Mouse (Mus musculus) stomach, embryonic 15.5 days (tissue): ENCODE measurements around the gene Snapc4. TPM values are rescaled to one million over a fixed set of nuclear protein-coding genes. Genes with fewer than 3 reads are reported as not detected.
A peak's percentile ranks its signal among the peaks of the same experiment; 100 is the strongest.

Source experiments
- ATAC-seq: fragments of 200-750 bp; cut with Nextera tagmentation; 2 replicates; pipeline ENCODE4 v1.8.0; 2017; ENCODE audit warnings: low read depth, moderate number of reproducible peaks, moderate TSS enrichment; ENCODE audit not compliant: insufficient read depth, low FRiP score
- H3K27ac ChIP-seq: fragments of 300-500 bp; sonication (generic); 2 replicates; pipeline ENCODE4 v1.5.1; 2015; ENCODE audit warnings: mild to moderate bottlenecking, inconsistent platforms
- H3K27me3 ChIP-seq: fragments of 300-500 bp; sonication (generic); replicated peaks from 2 replicates; pipeline ENCODE4 v1.6.1; 2015; ENCODE audit warnings: inconsistent platforms
- H3K36me3 ChIP-seq: fragments of 300-500 bp; sonication (generic); 2 replicates; pipeline ENCODE4 v1.6.1; 2015; ENCODE audit warnings: inconsistent platforms
- H3K4me1 ChIP-seq: fragments of 300-500 bp; sonication (generic); 2 replicates; pipeline ENCODE4 v1.6.1; 2015; ENCODE audit warnings: inconsistent platforms
- H3K4me2 ChIP-seq: fragments of 300-500 bp; sonication (generic); 2 replicates; pipeline ENCODE4 v1.6.1; 2015; ENCODE audit warnings: mild to moderate bottlenecking, inconsistent platforms
- H3K4me3 ChIP-seq: fragments of 300-500 bp; sonication (generic); replicated peaks from 2 replicates; pipeline ENCODE4 v1.5.1; 2015; ENCODE audit warnings: inconsistent platforms
- H3K9ac ChIP-seq: fragments of 300-500 bp; sonication (generic); 2 replicates; pipeline ENCODE4 v1.6.1; 2015; ENCODE audit warnings: inconsistent platforms
- H3K9me3 ChIP-seq: fragments of 300-500 bp; sonication (generic); 2 replicates; pipeline ENCODE4 v1.6.1; 2016; ENCODE audit warnings: inconsistent platforms
- WGBS: fragments of 180-500 bp; shearing (Covaris S2); methylation state at CpG from one replicate; pipeline ENCODE4 v1.1.7; 2015; 5-methylcytosine and 5-hydroxymethylcytosine counted together
- polyA plus RNA-seq: library from polyadenylated mRNA; unstranded; fragments of >200 nt; fragmentation: Nextera tagmentation; extraction: Ambion mirVana; gene quantifications from 2 replicates; pipeline ENCODE4 v1.2.1, GENCODE M21; 2015

Gene Snapc4
- polyA plus RNA-seq, 1 experiment from 2014 or later, result 23.5 TPM

DNA sequence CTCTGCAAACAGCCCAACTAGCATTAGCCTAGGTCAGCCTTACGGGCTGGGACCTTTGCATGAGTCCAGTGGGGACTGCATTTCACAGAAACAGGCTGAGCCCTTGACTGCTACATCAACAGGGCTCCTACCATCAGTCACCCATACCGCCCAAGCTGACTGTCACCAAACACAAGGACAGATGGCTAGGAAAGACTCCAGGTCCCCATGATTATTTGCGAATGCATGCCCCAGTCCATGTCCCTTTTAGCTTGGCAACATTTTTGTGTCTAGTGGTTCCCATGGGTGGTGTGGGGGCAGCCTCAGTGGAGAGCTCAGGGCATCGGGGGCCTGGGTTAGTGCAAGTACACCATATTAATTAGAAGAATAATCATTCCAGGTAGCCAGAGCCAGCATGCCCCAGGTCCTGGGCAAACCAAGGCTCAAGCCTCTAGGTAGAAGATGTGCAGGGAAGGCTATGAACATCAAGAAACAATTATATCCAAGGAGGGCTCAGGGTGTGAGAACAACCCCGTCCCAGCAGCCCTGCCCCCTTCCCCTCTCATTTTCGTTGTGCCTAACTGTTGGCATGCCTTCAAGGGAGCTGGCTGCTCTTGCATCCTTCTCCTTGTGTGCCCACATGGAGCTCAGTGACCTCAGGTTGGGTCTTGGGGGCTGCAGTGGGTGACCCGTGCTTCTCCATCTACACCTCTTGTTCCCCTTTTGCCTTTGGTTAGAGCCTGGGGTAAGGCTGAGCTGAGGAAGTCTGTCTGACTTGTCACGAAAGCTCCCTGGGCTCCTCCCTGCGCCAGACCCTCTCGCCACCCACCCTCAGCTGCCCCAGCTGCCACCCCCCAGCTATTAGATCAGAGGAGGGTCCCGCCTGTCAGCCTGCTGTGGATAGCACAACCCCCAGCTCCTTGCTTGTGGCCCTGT lies 27.1 kb downstream of the Snapc4 start:
- no peak overlapping the region for H3K9ac ChIP-seq
- no peak overlapping the region for H3K27ac ChIP-seq
- WGBS, result 86% methylated on average over 11 of the region's 11 CpGs

DNA sequence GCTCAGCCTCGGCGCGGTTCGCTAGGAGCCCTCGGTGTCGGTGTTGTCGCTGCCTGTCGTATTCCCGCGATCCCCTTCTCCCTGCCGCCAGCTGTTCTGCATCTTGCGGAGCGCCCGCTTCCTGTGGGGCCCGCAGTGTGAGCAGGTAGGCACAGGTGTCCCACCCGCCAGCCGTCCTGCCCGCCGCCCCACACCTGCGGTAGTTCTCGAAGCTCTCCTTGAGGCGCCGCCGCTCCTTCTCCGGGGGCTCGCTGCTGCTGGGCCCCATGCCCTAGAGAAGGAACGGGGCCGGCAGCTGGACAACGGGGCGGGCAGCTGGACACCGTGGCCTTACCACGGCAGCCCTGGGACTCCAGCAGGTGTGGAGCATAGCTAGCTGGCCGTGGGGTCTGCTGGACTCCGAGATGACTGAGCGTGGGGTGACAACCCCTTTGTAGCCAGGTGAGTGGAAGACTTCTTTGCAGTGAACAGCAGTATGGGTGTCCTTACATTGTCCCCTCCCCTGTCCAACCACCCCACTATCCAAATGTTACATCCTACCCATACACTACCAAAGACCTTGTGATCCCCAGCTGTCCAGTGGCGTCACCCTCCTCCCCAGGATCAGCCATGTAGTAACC lies 28.1 kb downstream of the Snapc4 start:
- Histone ChIP-seq H3K36me3 (0 out of 2 replicates have a peak, but pooled peaks cover under 1% of the 10 kb centered on the region), H3K4me1 (peaks cover 10% of the 10 kb centered on the region), H3K4me3 (peak overlapping the region; percentile 68), H3K4me2 (peak overlapping the region; percentile 92), H3K27ac (peak overlapping the region; percentile 58; the same call in 1 of the 2 replicates), H3K27me3 (no peaks in the 10 kb centered on the region), H3K9me3 (no peaks in the 10 kb centered on the region), H3K9ac (peak overlapping the region; percentile 64)
- WGBS, result 3% methylated on average over 36 of the region's 36 CpGs
- ATAC-seq, result no peak

More for the DNA sequence above, 27.1 kb downstream of the Snapc4 start:
- peak overlapping the region; percentile 68 for H3K4me3 ChIP-seq
- H3K4me2 ChIP-seq, result peak overlapping the region; percentile 92
- peaks cover 10% of the 10 kb centered on the region for H3K4me1 ChIP-seq
- no peaks in the 10 kb centered on the region for H3K9me3 ChIP-seq
- no peaks in the 10 kb centered on the region for H3K27me3 ChIP-seq
- H3K36me3 ChIP-seq, result no peaks in the 10 kb centered on the region
- ATAC-seq, result no peak

DNA sequence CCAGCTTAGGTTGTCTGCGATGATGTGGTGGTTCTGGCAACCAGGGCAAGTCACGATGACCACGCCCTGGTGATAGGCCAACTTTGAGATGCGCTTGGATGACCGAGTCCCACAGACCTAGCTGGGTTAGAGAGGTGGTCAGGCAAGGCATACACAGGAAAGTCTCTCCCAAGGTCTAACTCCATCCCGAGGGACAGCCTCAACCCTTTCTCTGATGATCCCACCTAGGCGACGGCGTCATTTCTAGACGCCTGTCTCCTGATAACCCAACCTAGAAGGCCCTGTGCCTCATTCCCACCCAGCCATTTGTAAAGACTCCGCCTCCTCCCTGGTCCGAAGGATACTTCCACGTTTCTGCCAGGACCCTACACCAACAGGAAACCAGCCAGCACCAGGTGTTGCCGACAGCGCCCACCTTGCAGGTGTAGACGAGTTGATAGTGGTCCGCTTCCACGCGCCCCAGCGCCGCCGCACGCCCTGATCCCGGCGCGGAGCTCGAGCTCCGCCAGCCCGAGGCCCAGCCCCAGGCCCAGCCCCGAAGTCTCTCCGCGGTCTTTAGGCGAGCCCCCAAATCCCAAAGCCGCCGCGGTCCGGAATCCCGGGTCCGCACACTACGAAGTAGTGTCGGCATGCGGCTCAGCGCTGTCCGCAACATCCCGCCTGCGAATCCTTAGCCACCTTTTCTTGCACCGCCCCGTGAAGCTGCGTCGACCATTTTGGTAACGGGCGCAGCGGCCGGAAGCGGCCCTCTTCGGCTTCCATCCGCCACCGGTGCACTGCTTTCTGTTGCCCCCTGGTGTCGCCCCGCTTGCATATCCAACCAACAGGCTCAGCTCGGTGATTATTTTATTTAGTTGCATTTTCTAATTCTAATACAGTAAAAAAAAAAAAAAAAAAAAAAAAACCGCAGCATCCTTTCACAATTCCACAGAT lies 28.8 kb downstream of the Snapc4 start, which contains the start of gene Dnlz:
Gene Dnlz, minus strand, starts transcription at position 753 of the 933 bp plus-strand sequence.
- WGBS, result 2% methylated on average over 62 of the region's 62 CpGs

DNA sequence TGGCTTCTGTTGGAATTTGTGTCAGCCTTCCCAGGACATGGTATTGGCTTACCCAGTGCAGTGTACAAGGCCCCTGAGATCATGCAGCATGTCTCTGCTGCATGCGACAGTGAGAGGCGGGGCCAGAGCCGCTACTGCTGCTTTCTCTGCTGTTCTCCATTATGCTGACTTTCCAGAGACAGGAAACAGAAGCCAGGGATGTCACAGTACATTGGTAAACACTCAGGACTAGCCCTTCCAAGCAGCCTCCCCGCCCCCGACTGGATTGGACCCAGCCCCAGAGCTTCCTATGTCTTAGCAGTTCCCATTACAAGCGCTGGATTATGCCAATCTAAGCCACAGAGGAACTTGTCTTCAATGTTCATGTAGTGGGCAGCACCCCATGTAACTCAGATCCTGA lies 32.2 kb downstream of the Snapc4 start:
- Histone ChIP-seq H3K27ac (peak overlapping the region; percentile 57), H3K27me3 (no peaks in the 10 kb centered on the region), H3K4me3 (no peak overlapping the region), H3K9ac (no peak overlapping the region), H3K9me3 (no peaks in the 10 kb centered on the region), H3K4me1 (peaks cover 15% of the 10 kb centered on the region), H3K36me3 (peaks cover 26% of the 10 kb centered on the region; the same call in 1 of the 2 replicates), H3K4me2 (no peak overlapping the region)
- 47% methylated on average over 6 of the region's 6 CpGs for WGBS
- ATAC-seq, result no peak

More for the DNA sequence above, 28.8 kb downstream of the Snapc4 start, which contains the start of gene Dnlz:
- Histone ChIP-seq H3K27ac (peak within 1 kb of the TSS; percentile 87), H3K9me3 (no peaks in the 10 kb centered on the region), H3K4me1 (peaks cover 10% of the 10 kb centered on the region), H3K27me3 (no peaks in the 10 kb centered on the region), H3K9ac (peak within 1 kb of the TSS; percentile 92), H3K4me3 (peak within 1 kb of the TSS; percentile 68), H3K4me2 (peak within 1 kb of the TSS; percentile 92), H3K36me3 (peaks cover 8% of the 10 kb centered on the region; the same call in 1 of the 2 replicates)
- ATAC-seq, result peak; percentile 77

DNA sequence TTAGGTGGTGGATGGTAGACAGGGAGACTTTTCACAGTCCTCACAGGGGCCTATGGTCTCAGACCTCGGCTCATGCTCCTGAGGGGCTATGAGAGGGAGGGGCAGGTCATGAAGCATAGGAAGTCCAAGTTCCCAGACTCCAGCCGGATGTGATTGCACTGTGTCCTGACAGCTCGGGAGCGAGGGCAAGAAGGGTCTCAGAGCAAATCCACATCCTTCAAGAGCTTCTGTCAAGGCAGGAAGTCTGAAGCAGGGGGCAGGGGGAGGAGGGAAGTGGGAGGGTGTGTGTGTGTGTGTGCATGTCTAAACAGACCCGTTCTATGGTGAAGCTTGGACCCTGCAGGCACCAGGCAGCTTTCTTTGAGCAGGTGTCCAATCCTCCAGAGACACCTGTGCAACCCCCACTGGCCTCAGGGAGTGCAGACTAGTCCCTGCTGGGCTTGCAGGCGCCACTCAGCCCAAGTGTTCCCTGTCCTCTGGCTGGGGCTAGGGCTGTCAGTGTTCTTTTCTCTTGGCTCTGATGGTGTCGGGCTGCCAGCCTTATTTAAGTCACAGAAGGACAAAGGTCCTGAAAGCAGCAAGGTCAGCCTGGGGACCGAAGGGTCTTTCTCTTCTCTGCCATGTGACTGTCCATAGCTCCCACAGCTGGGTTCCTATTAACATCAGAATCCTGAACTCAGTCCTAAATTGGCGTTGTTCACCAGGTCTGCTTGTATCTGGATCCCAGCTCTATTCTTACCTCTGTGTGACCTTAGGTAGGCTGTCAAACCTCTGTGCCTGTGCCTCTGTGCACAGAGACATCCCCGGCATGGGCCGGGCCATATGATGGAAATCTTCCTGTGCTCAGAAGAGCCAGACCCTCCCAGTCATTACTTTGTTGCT lies 37.6 kb downstream of the Snapc4 start:
- peak overlapping the region; percentile 81 for H3K27ac ChIP-seq
- H3K4me1 ChIP-seq, result peaks cover 28% of the 10 kb centered on the region
- peaks cover 26% of the 10 kb centered on the region for H3K36me3 ChIP-seq
- H3K4me3 ChIP-seq, result no peak overlapping the region
- H3K9me3 ChIP-seq, result no peaks in the 10 kb centered on the region
- peak; percentile 13; the same call in 1 of the 2 replicates for ATAC-seq
- WGBS, result 47% methylated on average over 11 of the region's 11 CpGs
- no peaks in the 10 kb centered on the region for H3K27me3 ChIP-seq
- 0 out of 2 replicates have a peak overlapping the region, but pooled peaks have one; percentile 19 for H3K4me2 ChIP-seq
- peak overlapping the region; percentile 19; the same call in 1 of the 2 replicates for H3K9ac ChIP-seq

DNA sequence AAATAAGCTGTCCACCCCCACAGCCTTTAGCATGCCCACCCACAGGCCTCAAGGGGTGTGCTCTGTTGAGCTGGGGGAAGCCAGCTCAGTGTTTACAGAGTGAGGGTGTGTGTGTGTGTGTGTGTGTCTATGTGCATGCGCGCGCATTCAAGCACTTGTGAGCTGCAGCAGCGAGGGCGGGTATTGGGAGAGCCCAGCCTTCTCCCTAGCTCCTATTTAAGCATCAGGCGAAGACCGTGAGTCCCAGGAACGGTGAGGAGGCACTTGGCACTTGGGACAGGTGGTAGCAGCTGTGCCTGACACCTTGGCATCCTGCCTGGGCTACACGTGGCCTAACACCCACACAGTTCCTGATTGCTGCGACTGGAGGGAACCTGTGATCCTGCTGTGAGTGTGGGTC lies 38.4 kb downstream of the Snapc4 start:
- whole genome bisulfite sequencing, result 27% methylated on average over 10 of the region's 10 CpGs
- no peaks in the 10 kb centered on the region for H3K9me3 ChIP-seq
- peaks cover 22% of the 10 kb centered on the region for H3K36me3 ChIP-seq
- no peak overlapping the region for H3K9ac ChIP-seq
- H3K27me3 ChIP-seq, result no peaks in the 10 kb centered on the region
- H3K4me3 ChIP-seq, result no peak overlapping the region
- H3K4me1 ChIP-seq, result peaks cover 28% of the 10 kb centered on the region
- 0 out of 2 replicates have a peak overlapping the region, but pooled peaks have one; percentile 19 for H3K4me2 ChIP-seq
- peak; percentile 85 for ATAC-seq
- peak overlapping the region; percentile 81 for H3K27ac ChIP-seq

DNA sequence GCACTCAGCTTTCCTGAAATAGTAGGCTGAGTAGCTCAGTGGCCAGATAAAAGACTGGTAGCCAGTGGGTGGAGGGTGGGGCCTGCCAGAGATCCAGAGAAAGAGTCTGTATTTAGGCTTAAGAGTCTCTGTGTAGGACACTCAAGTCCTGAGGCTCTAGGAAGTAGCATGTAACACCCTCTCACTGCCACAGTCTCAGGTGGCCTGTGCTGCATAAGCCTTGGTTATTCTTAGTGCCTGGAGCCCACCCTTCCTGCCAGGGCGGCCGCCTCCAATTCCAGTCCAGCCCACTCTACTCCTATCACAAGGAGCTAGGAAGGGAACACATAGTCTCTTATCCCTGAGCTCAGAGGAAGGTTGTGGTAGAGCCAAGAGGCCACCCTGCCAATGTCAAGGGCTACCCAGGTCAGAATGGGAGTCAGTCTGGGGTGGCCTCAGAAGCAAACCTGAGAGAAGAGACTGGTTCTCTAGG lies 38.9 kb downstream of the Snapc4 start:
- H3K9me3 ChIP-seq, result no peaks in the 10 kb centered on the region
- ATAC-seq, result peak; percentile 27
- H3K27ac ChIP-seq, result peak overlapping the region; percentile 81
- no peak overlapping the region for H3K4me2 ChIP-seq
- no peak overlapping the region for H3K9ac ChIP-seq
- peaks cover 28% of the 10 kb centered on the region for H3K4me1 ChIP-seq
- WGBS, result 71% methylated on average over 2 of the region's 2 CpGs
- peaks cover 18% of the 10 kb centered on the region for H3K36me3 ChIP-seq
- no peak overlapping the region for H3K4me3 ChIP-seq
- H3K27me3 ChIP-seq, result no peaks in the 10 kb centered on the region

DNA sequence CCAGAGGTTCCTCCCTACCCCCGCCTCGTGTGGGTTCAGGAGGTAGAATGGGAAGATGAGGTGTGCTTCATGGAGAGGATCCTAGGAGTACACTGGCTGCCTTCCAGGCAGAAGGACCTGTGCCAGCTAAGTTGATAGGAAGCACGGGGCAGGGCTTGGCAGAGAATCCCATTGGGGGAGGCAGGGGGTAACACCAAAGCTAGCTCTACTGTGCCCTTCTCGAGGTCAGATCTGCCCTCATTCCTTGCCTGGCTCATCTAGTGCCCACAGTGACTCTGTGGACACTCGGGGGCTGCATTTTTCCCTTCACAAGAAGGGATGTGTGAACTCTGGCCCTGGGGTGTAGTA lies 41.3 kb downstream of the Snapc4 start:
- Histone ChIP-seq H3K27ac (no peak overlapping the region), H3K4me2 (no peak overlapping the region), H3K4me3 (no peak overlapping the region), H3K9me3 (no peaks in the 10 kb centered on the region), H3K4me1 (peaks cover 28% of the 10 kb centered on the region), H3K27me3 (no peaks in the 10 kb centered on the region), H3K36me3 (peaks cover 4% of the 10 kb centered on the region; the same call in 1 of the 2 replicates), H3K9ac (no peak overlapping the region)
- ATAC-seq, result no peak
- WGBS, result 84% methylated on average over 5 of the region's 5 CpGs

- Histone ChIP-seq H3K4me3 (no peak overlapping the region), H3K27me3 (no peaks in the 10 kb centered on the region), H3K4me2 (no peak overlapping the region), H3K27ac (no peak overlapping the region), H3K36me3 (no peaks in the 10 kb centered on the region; the same call in 1 of the 2 replicates), H3K9me3 (no peaks in the 10 kb centered on the region), H3K9ac (no peak overlapping the region), H3K4me1 (peaks cover 26% of the 10 kb centered on the region)
- no peak for ATAC-seq
- whole genome bisulfite sequencing, result 82% methylated on average over 9 of the region's 13 CpGs
Observed at GRCm38 (mm10) chr2:26338302-26339203, 41.9 kb downstream of the Snapc4 start.

GRCm38 (mm10) chr2:26330702-26331101 lies 49.8 kb downstream of the Snapc4 start:
- ATAC-seq, result no peak
- H3K4me1 ChIP-seq, result no peaks in the 10 kb centered on the region
- 77% methylated on average over 6 of the region's 6 CpGs for WGBS
- H3K9me3 ChIP-seq, result no peaks in the 10 kb centered on the region
- no peak overlapping the region for H3K27ac ChIP-seq
- no peak overlapping the region for H3K9ac ChIP-seq
- H3K36me3 ChIP-seq, result peaks cover 25% of the 10 kb centered on the region
- no peak overlapping the region for H3K4me2 ChIP-seq
- no peak overlapping the region for H3K4me3 ChIP-seq
- no peaks in the 10 kb centered on the region for H3K27me3 ChIP-seq
